Mouse (Mus musculus) naive thymus-derived CD4-positive, alpha-beta T cell, adult 2 months (primary cell): Measurements from ENCODE around the gene Bcl7b.
A peak's percentile ranks its signal among the peaks of the same experiment; 100 is the strongest.

Experiments
- DNase-seq: peaks from one replicate; pipeline ENCODE4 v3.0.0-alpha.2; 2011; ENCODE audit warnings: low read depth

The Bcl7b gene

GRCm38 (mm10) chr5:135168063-135169062, at the start of gene Bcl7b:
Gene Bcl7b (plus strand): TSS chr5:135168283.
- DNase-seq: peak; percentile 98

- DNase-seq: peak; percentile 83
Measured at GRCm38 (mm10) chr5:135118589-135119081, 49.4 kb upstream of the Bcl7b start.

- peak; percentile 37 for DNase-seq
Measured at GRCm38 (mm10) chr5:135120753-135121152, 47.3 kb upstream of the Bcl7b start.

- no peak for DNase-seq
Measured at GRCm38 (mm10) chr5:135126121-135126520, 42.0 kb upstream of the Bcl7b start.

- no peak for DNase-seq
Measured at GRCm38 (mm10) chr5:135127669-135128068, 40.4 kb upstream of the Bcl7b start.

- DNase-seq: no peak
Measured at GRCm38 (mm10) chr5:135129747-135130146, 38.3 kb upstream of the Bcl7b start.

GRCm38 (mm10) chr5:135133736-135134405, 34.2 kb upstream of the Bcl7b start:
- DNase-seq: peak; percentile 88

- peak; percentile 68 for DNase-seq
Measured at GRCm38 (mm10) chr5:135134534-135134933, 33.5 kb upstream of the Bcl7b start.

GRCm38 (mm10) chr5:135139881-135140280, 28.2 kb upstream of the Bcl7b start:
- DNase-seq: no peak

GRCm38 (mm10) chr5:135144469-135144868, 23.6 kb upstream of the Bcl7b start:
- DNase-seq: no peak

- DNase-seq: no peak
Measured at GRCm38 (mm10) chr5:135145532-135145931, 22.6 kb upstream of the Bcl7b start.

- DNase-seq: no peak
Measured at GRCm38 (mm10) chr5:135145955-135146354, 22.1 kb upstream of the Bcl7b start.

GRCm38 (mm10) chr5:135148715-135149052, 19.4 kb upstream of the Bcl7b start:
- no peak for DNase-seq

GRCm38 (mm10) chr5:135149053-135149819, 18.8 kb upstream of the Bcl7b start, which contains the start of gene Tbl2:
Gene Tbl2 (plus strand): TSS chr5:135149657.
- peak; percentile 100 for DNase-seq

GRCm38 (mm10) chr5:135149820-135150178, 18.3 kb upstream of the Bcl7b start:
- DNase-seq: no peak

- DNase-seq: no peak
Measured at GRCm38 (mm10) chr5:135156496-135156895, 11.6 kb upstream of the Bcl7b start.

- DNase-seq: no peak
Measured at GRCm38 (mm10) chr5:135161221-135161620, 6.9 kb upstream of the Bcl7b start.

GRCm38 (mm10) chr5:135161650-135162049, 6.4 kb upstream of the Bcl7b start:
- no peak for DNase-seq

- DNase-seq: no peak
Measured at GRCm38 (mm10) chr5:135162361-135162760, 5.7 kb upstream of the Bcl7b start.

- no peak for DNase-seq
Measured at GRCm38 (mm10) chr5:135162821-135163220, 5.3 kb upstream of the Bcl7b start.

- DNase-seq: no peak
Measured at GRCm38 (mm10) chr5:135166909-135167308, 1.2 kb upstream of the Bcl7b start.

GRCm38 (mm10) chr5:135167469-135167868, 614 bp upstream of the Bcl7b start:
- no peak for DNase-seq
